Mouse (Mus musculus): ENCODE measurements around the gene Pawr. TPM values are rescaled to one million over a fixed set of nuclear protein-coding genes. Genes with fewer than 3 reads are reported as not detected.

Gene Pawr
- polyA plus RNA-seq, 1 experiment from 2014 or later, result 3.8 TPM

DNA sequence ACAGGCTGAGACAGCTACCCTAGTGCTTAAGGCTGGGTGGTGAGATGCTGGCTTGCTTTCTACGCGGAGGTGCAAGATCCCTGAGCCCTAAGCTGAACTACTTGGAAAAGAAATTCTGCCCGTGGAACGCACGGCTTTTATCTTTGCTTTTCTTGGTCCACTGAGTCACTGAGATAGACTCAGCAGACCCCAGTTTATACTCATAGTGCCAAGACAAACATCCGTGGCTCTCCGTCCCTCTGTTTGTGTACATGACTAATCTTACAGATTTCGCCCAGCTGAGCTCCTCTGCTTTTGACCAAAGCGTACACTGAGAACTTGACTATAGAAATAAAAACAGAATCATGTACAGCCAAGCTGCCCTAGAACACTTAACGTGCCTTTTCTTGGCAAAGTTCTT is 113.7 kb downstream of the Pawr start:
- no peak for DNase-seq
- no peak for ATAC-seq (ENCODE audit: low read depth)
- Histone ChIP-seq H3K9ac (no peak overlapping the region), H3K4me2 (peak overlapping the region; percentile 62), H3K9me3 (replicated peaks) (no peaks in the 10 kb centered on the region), H3K4me3 (replicated peaks) (0 out of 2 replicates have a peak overlapping the region, but pooled peaks have one; percentile 45), H3K27me3 (no peaks in the 10 kb centered on the region), H3K4me1 (replicated peaks) (peaks cover 30% of the 10 kb centered on the region), H3K36me3 (no peaks in the 10 kb centered on the region), H3K27ac (no peak overlapping the region; the same call in 1 of the 2 replicates)
- 49% methylated on average over 10 of the region's 10 CpGs for WGBS (ENCODE audit: insufficient replicate concordance)

DNA sequence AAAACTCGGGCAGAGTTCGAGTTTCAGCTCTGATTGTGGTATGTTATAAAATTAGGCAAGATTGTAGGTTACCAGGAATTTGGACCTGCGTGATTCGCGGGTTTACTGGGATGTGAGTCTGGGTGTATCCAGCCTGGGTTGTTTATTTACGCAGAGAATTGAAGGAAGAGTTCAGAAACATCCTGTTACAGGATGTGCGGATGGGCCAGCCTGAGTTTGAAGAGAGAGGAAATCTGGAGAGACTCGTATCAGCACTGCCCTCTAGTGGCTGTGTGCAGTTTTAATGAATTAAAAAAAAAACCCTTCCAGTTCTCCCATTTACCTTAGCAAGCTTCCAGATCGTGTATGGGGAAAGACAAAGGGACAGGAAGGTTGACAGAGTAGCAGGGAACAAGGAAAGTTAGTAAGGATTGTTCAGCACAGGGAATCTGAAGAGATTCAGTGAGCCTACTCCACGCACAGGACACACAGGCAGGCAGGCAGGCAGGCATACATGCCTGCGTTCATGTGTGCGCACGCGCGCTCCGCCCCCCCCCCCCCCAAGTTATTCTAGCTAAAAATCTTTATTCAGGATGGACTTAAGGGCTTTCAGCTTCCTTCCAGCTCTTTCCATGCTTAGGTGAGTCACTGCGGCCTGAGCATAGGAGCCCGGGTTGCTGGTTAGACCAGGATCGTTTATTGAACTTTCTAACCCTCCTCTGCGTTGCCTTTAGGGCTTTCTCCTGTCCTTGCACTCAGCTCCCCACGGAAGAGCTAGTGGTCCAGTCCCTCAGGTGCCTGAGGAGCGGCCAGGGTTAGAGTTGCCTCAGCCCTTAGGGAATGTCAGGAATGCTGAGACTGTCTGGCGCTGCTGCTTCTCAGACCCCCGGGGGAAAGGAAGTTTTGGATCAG is 114.4 kb downstream of the Pawr start:
- no peaks in the 10 kb centered on the region for H3K27me3 ChIP-seq
- peaks cover 30% of the 10 kb centered on the region for H3K4me1 ChIP-seq (replicated peaks)
- H3K27ac ChIP-seq, result no peak overlapping the region
- no peaks in the 10 kb centered on the region for H3K36me3 ChIP-seq
- peak; percentile 63 for ATAC-seq (ENCODE audit: low read depth)
- peak overlapping the region; percentile 37 for H3K9ac ChIP-seq
- no peaks in the 10 kb centered on the region for H3K9me3 ChIP-seq (replicated peaks)
- H3K4me2 ChIP-seq, result peak overlapping the region; percentile 62
- WGBS (ENCODE audit: insufficient replicate concordance), result 6% methylated on average over 24 of the region's 24 CpGs
- DNase-seq, result no peak
- H3K4me3 ChIP-seq (replicated peaks), result peak overlapping the region; percentile 45

DNA sequence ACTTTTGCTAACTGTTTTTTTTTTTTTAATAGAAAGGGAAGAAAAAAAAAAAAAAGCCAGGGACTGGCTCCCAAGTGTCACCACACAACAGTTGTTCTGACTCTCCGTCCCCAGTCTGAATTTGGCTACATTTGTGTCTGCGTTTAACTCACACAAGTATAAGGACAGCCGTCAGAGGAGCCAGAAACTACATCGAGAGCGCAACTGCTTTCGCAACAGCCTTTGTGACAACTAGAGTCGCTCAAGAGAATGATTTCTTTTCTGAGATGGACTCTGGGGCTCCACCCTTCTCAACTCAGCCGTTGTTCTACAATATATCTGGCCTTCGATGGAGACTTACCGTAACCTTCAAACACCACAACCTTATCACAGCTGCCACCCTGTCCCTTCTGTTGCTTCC is 115.3 kb downstream of the Pawr start:
- peak overlapping the region; percentile 62 for H3K4me2 ChIP-seq
- H3K4me1 ChIP-seq (replicated peaks), result peaks cover 30% of the 10 kb centered on the region
- ATAC-seq (ENCODE audit: low read depth), result peak; percentile 53; the same call in 1 of the 2 replicates
- 22% methylated on average over 10 of the region's 10 CpGs for WGBS (ENCODE audit: insufficient replicate concordance)
- no peaks in the 10 kb centered on the region for H3K9me3 ChIP-seq (replicated peaks)
- no peak overlapping the region for H3K27ac ChIP-seq
- H3K36me3 ChIP-seq, result no peaks in the 10 kb centered on the region
- no peaks in the 10 kb centered on the region for H3K27me3 ChIP-seq
- H3K9ac ChIP-seq, result no peak overlapping the region
- no peak overlapping the region for H3K4me3 ChIP-seq (replicated peaks)
- no peak for DNase-seq

DNA sequence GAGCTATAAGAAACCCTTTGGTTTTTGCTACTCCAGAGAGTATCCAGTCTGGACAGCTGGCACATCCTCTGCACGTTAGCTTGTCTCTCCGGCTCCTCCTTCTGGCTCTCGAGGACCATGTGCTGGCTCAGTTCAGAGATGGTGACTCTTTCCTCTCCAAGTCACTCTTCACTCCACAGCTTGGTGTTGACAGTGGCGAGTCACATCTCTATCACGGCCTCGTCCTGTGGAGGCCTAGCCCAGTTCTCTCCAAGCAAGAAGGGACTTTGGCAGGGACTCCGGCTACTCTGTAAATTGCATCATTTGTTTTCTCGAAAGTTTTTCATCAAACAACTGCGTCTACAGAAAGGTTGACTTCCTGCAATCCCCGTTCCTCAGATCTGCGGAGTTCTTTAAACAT is 116.5 kb downstream of the Pawr start:
- Histone ChIP-seq H3K9ac (no peak overlapping the region), H3K9me3 (replicated peaks) (no peaks in the 10 kb centered on the region), H3K4me2 (no peak overlapping the region), H3K27me3 (no peaks in the 10 kb centered on the region), H3K4me1 (replicated peaks) (peaks cover 30% of the 10 kb centered on the region), H3K4me3 (replicated peaks) (no peak overlapping the region), H3K36me3 (no peaks in the 10 kb centered on the region), H3K27ac (no peak overlapping the region)
- DNase-seq (no peak), ATAC-seq (ENCODE audit: low read depth) (no peak)
- WGBS (ENCODE audit: insufficient replicate concordance), result 74% methylated on average over 11 of the region's 11 CpGs

DNA sequence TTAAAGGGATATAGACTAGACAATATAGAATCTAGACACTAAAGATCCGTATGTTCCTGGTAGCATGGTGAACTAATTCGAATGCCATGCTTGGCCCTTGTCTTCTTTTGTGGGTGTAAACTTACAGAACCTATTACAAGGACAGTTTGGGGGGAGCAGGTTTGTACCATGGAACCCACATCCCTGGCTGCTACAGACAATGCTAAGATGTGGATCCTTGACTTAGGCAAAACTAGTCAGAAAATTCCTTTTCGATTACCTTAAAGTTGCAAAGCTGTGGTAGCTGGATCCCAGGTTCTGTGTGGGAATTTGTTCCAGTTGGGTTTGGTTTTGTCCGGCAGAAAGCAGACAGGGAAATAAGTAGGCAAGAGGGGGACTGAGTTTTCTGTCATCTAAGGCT is 118.5 kb downstream of the Pawr start:
- no peak for DNase-seq
- H3K36me3 ChIP-seq, result no peaks in the 10 kb centered on the region
- H3K4me2 ChIP-seq, result no peak overlapping the region
- no peaks in the 10 kb centered on the region for H3K9me3 ChIP-seq (replicated peaks)
- ATAC-seq (ENCODE audit: low read depth), result no peak
- H3K9ac ChIP-seq, result no peak overlapping the region
- WGBS (ENCODE audit: insufficient replicate concordance), result 68% methylated on average over 4 of the region's 4 CpGs
- no peak overlapping the region for H3K27ac ChIP-seq
- H3K4me1 ChIP-seq (replicated peaks), result peaks cover 34% of the 10 kb centered on the region
- no peaks in the 10 kb centered on the region for H3K27me3 ChIP-seq
- H3K4me3 ChIP-seq (replicated peaks), result no peak overlapping the region

DNA sequence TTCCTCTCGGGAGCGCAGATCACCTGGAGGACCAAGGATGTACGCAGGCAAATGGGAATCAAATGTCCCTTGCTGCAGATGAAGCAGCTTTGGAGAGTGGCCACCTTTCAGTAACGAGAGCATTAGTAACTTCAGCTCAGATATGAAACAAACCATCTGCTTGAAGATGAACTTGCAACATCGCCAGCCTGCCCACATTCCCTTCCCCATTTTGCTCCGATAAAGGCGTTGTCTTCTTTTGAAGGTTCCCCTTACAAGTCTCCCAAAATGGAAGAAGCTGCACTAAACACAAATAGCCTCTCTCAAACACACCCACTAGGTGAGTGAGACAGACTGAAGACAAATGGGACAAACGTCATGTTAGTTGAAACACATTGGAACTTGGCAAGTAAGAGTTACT is 119.6 kb downstream of the Pawr start:
- Histone ChIP-seq H3K4me2 (no peak overlapping the region), H3K27ac (no peak overlapping the region), H3K36me3 (no peaks in the 10 kb centered on the region), H3K9me3 (replicated peaks) (no peaks in the 10 kb centered on the region), H3K27me3 (no peaks in the 10 kb centered on the region), H3K4me1 (replicated peaks) (peaks cover 32% of the 10 kb centered on the region), H3K4me3 (replicated peaks) (no peak overlapping the region), H3K9ac (no peak overlapping the region)
- ATAC-seq (ENCODE audit: low read depth) (no peak), DNase-seq (no peak)
- WGBS (ENCODE audit: insufficient replicate concordance), result 76% methylated on average over 8 of the region's 8 CpGs

DNA sequence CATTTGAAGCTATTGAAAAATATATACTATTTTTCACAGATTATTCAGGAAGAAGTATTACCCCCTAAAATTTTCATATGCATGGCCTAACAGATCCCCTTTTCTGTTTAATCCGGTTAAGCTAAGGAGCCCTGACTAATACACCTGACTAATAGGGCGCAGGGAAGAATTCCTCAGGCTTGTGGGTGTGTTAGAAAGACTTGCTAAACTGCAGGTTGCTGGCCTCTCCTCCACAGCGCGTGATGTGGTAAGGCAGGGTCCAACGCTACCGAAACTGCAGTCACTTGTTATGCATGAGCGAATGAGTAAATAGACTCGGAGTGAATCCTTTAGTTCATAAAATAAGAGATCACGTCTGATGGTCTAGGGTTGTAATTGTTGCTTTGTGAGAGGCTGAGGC is 120.5 kb downstream of the Pawr start:
- DNase-seq (no peak), ATAC-seq (ENCODE audit: low read depth) (no peak)
- no peak overlapping the region for H3K4me3 ChIP-seq (replicated peaks)
- H3K4me2 ChIP-seq, result no peak overlapping the region
- WGBS (ENCODE audit: insufficient replicate concordance), result 87% methylated on average over 9 of the region's 9 CpGs
- H3K9ac ChIP-seq, result no peak overlapping the region
- H3K36me3 ChIP-seq, result no peaks in the 10 kb centered on the region
- H3K27me3 ChIP-seq, result no peaks in the 10 kb centered on the region
- H3K9me3 ChIP-seq (replicated peaks), result no peaks in the 10 kb centered on the region
- H3K27ac ChIP-seq, result no peak overlapping the region
- peaks cover 23% of the 10 kb centered on the region for H3K4me1 ChIP-seq (replicated peaks)

DNA sequence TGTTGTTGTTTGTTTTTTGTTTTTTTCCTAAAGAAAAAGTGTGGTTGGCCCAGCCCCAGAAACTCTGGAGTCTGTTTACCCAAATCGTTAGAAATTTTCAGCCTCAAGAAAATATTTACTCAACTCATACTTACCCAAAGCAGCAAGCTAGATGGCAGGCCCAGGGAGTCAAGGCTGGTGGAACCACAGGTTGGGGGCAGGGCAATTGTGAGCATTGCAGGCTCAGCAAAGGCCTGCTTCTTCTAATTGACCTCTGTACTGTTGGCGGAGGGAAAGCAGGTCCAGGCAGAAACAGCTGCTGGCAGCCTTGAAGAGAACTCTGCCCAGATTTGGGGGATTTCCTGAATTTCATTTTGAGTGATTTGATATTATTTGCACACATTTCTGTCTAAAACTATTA is 121.6 kb downstream of the Pawr start:
- Histone ChIP-seq H3K27me3 (no peaks in the 10 kb centered on the region), H3K9ac (no peak overlapping the region), H3K9me3 (replicated peaks) (no peaks in the 10 kb centered on the region), H3K4me2 (no peak overlapping the region), H3K4me1 (replicated peaks) (peaks cover 12% of the 10 kb centered on the region), H3K27ac (no peak overlapping the region), H3K36me3 (no peaks in the 10 kb centered on the region), H3K4me3 (replicated peaks) (no peak overlapping the region)
- WGBS (ENCODE audit: insufficient replicate concordance), result 63% methylated on average over 2 of the region's 2 CpGs
- no peak for DNase-seq
- peak; percentile 53; the same call in 1 of the 2 replicates for ATAC-seq (ENCODE audit: low read depth)

DNA sequence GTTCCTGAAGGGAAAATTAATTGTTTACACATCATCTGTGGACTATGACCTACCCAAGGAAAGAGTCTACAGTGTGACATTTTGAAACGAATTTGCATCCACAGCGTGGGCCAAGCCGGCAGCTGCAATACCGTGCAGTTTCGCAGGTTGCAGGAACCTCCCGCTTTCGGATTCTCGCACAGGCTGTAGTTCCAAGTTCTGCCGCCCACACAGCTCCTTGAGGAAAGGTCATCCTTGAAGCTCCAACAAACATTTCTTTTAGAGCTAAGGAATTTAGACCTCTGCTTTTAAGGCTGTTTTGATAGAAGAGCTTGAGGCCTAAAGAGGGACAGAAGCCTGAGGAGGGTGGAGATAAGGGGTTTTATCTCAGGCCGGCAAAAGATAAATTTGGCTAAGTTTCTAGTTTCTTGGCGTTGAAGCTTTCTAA is 122.8 kb downstream of the Pawr start:
- Histone ChIP-seq H3K27me3 (no peaks in the 10 kb centered on the region), H3K27ac (no peak overlapping the region), H3K4me1 (replicated peaks) (peaks cover 12% of the 10 kb centered on the region), H3K4me3 (replicated peaks) (no peak overlapping the region), H3K9me3 (replicated peaks) (no peaks in the 10 kb centered on the region), H3K4me2 (no peak overlapping the region), H3K9ac (no peak overlapping the region), H3K36me3 (no peaks in the 10 kb centered on the region)
- ATAC-seq (ENCODE audit: low read depth) (peak; percentile 45), DNase-seq (no peak)
- WGBS (ENCODE audit: insufficient replicate concordance), result 64% methylated on average over 11 of the region's 11 CpGs

DNA sequence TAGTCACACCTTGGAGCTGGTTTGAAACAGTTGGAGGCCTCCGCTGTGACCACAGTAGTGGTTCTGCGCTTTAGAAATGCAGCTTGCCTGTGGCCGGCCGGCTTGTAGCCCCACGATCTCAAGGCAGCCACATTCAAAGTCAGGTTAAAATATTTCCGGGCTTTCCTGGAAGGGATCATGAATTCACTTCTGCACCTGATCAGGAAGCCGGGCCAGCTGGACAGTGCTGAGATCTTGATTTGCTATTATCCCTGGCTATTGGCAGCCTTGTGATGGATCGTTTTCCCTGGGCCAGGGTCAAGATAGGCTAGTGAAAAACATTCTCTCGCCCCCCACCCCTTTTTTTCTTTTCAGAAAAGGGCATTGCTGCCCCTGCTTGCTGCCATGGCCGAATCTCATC is 123.3 kb downstream of the Pawr start:
- no peaks in the 10 kb centered on the region for H3K27me3 ChIP-seq
- peaks cover 12% of the 10 kb centered on the region for H3K4me1 ChIP-seq (replicated peaks)
- no peak overlapping the region for H3K4me3 ChIP-seq (replicated peaks)
- no peak overlapping the region for H3K9ac ChIP-seq
- WGBS (ENCODE audit: insufficient replicate concordance), result 68% methylated on average over 10 of the region's 10 CpGs
- peak overlapping the region; percentile 13; the same call in 1 of the 2 replicates for H3K27ac ChIP-seq
- no peak overlapping the region for H3K4me2 ChIP-seq
- H3K36me3 ChIP-seq, result no peaks in the 10 kb centered on the region
- ATAC-seq (ENCODE audit: low read depth) (no peak), DNase-seq (no peak)
- no peaks in the 10 kb centered on the region for H3K9me3 ChIP-seq (replicated peaks)

DNA sequence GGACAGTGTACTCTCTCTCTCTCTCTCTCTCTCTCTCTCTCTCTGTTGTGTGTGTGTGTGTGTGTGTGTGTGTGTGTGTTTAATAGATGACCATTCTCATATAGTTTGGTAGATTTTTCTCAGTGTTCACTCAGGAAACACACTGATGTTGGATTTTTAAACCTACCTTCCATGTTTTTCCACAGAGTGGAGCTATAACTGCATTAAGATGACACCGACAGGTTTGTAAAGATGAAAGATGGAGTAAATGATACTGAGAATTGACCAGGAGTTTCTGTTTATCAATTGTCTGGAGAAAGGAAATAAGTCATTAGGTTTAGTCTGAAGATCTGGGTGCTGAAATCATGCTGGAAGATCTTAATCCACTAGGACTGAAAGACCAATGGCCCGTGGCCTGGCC is 124.0 kb downstream of the Pawr start:
- DNase-seq, result no peak
- peaks cover 12% of the 10 kb centered on the region for H3K4me1 ChIP-seq (replicated peaks)
- no peak overlapping the region for H3K27ac ChIP-seq
- no peak overlapping the region for H3K4me3 ChIP-seq (replicated peaks)
- no peak overlapping the region for H3K9ac ChIP-seq
- no peaks in the 10 kb centered on the region for H3K27me3 ChIP-seq
- no peaks in the 10 kb centered on the region for H3K36me3 ChIP-seq
- no peak overlapping the region for H3K4me2 ChIP-seq
- no peaks in the 10 kb centered on the region for H3K9me3 ChIP-seq (replicated peaks)
- ATAC-seq (ENCODE audit: low read depth), result no peak
- 76% methylated on average over 2 of the region's 2 CpGs for WGBS (ENCODE audit: insufficient replicate concordance)

DNA sequence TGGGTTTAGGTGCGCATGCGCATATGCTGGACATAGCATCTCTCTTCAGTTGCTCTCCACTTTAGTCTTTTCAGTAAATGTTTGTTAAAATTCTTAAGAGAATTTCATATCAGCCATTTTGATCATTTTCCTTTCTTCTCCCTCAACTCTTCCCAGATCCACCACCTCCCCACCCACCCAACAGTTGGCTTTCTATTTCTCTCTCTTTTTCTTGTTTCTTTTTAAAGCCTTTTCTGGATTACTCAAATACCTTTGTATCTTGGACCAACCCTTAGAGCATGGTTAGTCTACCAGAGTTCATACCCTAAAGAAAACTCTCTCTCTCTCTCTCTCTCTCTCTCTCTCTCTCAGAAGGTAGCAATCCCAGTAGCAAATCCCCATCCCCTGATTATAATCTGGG is 125.1 kb downstream of the Pawr start:
- Histone ChIP-seq H3K4me3 (replicated peaks) (no peak overlapping the region), H3K36me3 (no peaks in the 10 kb centered on the region), H3K9me3 (replicated peaks) (no peaks in the 10 kb centered on the region), H3K4me2 (no peak overlapping the region), H3K27me3 (no peaks in the 10 kb centered on the region), H3K4me1 (replicated peaks) (peaks cover 12% of the 10 kb centered on the region), H3K9ac (no peak overlapping the region), H3K27ac (no peak overlapping the region)
- DNase-seq (no peak), ATAC-seq (ENCODE audit: low read depth) (no peak)
- WGBS (ENCODE audit: insufficient replicate concordance), result 86% methylated on average over 2 of the region's 2 CpGs

All from liver, embryonic 13.5 days (tissue).